Mouse (Mus musculus) heart, embryonic 10.5 days (tissue): ENCODE data around the gene Nek11. TPM values are rescaled to one million over a fixed set of nuclear protein-coding genes. Genes with fewer than 3 reads are reported as not detected.
"Not testable (repeated sequence)": the region's sequence is repeated elsewhere in the genome, so short reads cannot be mapped to it uniquely, and the experiment has no call there.

ENCODE experiments used
- DNase-seq: peaks from one replicate; pipeline ENCODE4 v3.0.0-alpha.2; 2017; ENCODE audit warnings: low spot score
- H3K27ac ChIP-seq: fragments of 300-500 bp; sonication (generic); 2 replicates; pipeline ENCODE4 v1.5.1; 2016; ENCODE audit warnings: mild to moderate bottlenecking
- H3K27me3 ChIP-seq: fragments of 300-500 bp; sonication (generic); 2 replicates; pipeline ENCODE4 v1.6.1; 2016; ENCODE audit warnings: mild to moderate bottlenecking; ENCODE audit not compliant: poor library complexity, insufficient read depth, severe bottlenecking
- H3K36me3 ChIP-seq: fragments of 300-500 bp; sonication (generic); 2 replicates; pipeline ENCODE4 v1.6.1; 2016; ENCODE audit warnings: mild to moderate bottlenecking, moderate library complexity
- H3K4me1 ChIP-seq: fragments of 300-500 bp; sonication (generic); 2 replicates; pipeline ENCODE4 v1.6.1; 2016; ENCODE audit warnings: mild to moderate bottlenecking
- H3K4me3 ChIP-seq: fragments of 300-500 bp; sonication (generic); 2 replicates; pipeline ENCODE4 v1.5.1; 2016; ENCODE audit warnings: mild to moderate bottlenecking, moderate library complexity
- H3K9me3 ChIP-seq: fragments of 300-500 bp; sonication (generic); 2 replicates; pipeline ENCODE4 v1.6.1; 2016; ENCODE audit warnings: mild to moderate bottlenecking, moderate library complexity
- WGBS: fragments of 180-500 bp; shearing (Covaris S2); methylation state at CpG from one replicate; pipeline ENCODE4 v1.1.7; 2016; 5-methylcytosine and 5-hydroxymethylcytosine counted together
- polyA plus RNA-seq: library from polyadenylated mRNA; unstranded; fragments of >200 nt; fragmentation: Nextera tagmentation; extraction: Ambion mirVana; gene quantifications from 2 replicates; pipeline ENCODE4 v1.2.1, GENCODE M21; 2016

Gene Nek11
- polyA plus RNA-seq, 1 experiment from 2014 or later = 0.14 TPM

GRCm38 (mm10) chr9:105244024-105244423 lies 151.3 kb downstream of the Nek11 start:
- Histone ChIP-seq H3K9me3 (peaks cover 5% of the 10 kb centered on the region; the same call in 1 of the 2 replicates), H3K27me3 (no peaks in the 10 kb centered on the region), H3K36me3 (no peaks in the 10 kb centered on the region), H3K4me1 (no peaks in the 10 kb centered on the region), H3K27ac (no peak overlapping the region), H3K4me3 (no peak overlapping the region)
- WGBS = 33% methylated on average over 5 of the region's 5 CpGs
- DNase-seq = no peak

- Histone ChIP-seq H3K36me3 (no peaks in the 10 kb centered on the region), H3K27me3 (no peaks in the 10 kb centered on the region), H3K9me3 (no peaks in the 10 kb centered on the region), H3K4me3 (no peak overlapping the region), H3K27ac (no peak overlapping the region), H3K4me1 (no peaks in the 10 kb centered on the region)
- 45% methylated on average over 4 of the region's 4 CpGs for WGBS
- no peak for DNase-seq
Observed at GRCm38 (mm10) chr9:105214434-105214833, 180.9 kb downstream of the Nek11 start.

DNA sequence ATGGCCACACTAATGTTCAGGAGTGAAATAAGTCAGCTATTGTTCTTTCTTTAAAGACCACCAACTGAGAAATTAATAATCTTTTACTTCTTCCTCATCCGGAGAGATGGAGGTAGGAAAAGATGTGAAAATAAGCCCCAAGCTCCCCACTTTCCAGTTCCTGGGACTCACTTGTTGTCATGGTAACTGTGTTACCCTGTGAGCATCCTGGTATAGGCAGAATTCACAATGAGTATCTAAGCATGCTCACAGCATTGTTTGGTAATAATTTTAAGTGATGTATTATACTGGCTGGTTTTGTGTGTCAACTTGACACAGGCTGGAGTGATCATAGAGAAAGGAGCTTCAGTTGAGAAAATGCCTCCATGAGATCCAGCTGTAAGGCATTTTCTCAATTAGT lies 195.0 kb downstream of the Nek11 start:
- no peaks in the 10 kb centered on the region for H3K9me3 ChIP-seq
- 69% methylated on average over 1 of the region's 1 CpGs for WGBS
- no peaks in the 10 kb centered on the region for H3K27me3 ChIP-seq
- H3K27ac ChIP-seq = no peak overlapping the region
- no peak for DNase-seq
- no peaks in the 10 kb centered on the region for H3K36me3 ChIP-seq
- H3K4me3 ChIP-seq = no peak overlapping the region
- no peaks in the 10 kb centered on the region for H3K4me1 ChIP-seq

DNA sequence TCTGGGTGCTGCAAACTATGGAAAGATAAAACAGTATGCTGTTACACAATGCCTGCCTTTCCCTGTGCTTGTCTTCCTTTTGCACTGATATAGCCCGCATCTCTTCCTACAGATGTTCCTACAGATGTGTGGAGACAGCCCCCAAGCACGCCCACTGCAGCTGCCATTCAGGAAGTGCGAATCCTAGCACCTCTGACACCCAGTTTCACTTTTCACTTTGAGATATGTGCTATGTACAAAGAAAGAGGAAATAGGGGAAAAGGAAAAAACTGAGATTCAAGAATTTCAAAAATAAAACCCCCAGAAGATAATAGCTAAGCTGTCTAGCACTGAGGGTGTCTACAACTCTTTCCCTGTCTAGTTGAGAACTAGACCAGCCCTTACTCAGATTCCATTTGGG lies 208.6 kb downstream of the Nek11 start:
- WGBS = 72% methylated on average over 3 of the region's 3 CpGs
- H3K4me3 ChIP-seq = no peak overlapping the region

DNA sequence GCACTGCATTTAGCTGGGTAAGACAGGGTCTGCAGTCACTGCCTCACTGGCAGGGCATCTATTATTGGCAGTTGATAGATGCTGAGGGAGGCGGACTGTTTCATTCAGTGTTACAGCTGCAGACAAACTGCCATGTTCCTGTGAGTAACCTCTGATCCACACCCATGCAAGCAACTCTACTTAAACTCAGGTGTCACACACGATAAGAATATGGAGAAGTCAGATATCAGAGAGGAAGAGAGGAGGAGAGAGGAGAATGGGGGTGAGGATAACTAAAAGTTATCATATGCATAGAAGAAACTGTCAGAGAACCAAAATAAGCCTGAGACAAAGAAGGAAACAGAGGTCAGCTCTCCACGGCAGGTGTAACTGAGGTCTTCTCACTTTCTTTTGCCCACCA lies 212.9 kb downstream of the Nek11 start:
- WGBS = 85% methylated on average over 3 of the region's 3 CpGs
- H3K4me3 ChIP-seq = no peak overlapping the region
- DNase-seq = no peak
- H3K27ac ChIP-seq = no peak overlapping the region
- H3K4me1 ChIP-seq = no peaks in the 10 kb centered on the region
- no peaks in the 10 kb centered on the region for H3K27me3 ChIP-seq
- no peaks in the 10 kb centered on the region for H3K36me3 ChIP-seq
- no peaks in the 10 kb centered on the region for H3K9me3 ChIP-seq

More for the DNA sequence above, 208.6 kb downstream of the Nek11 start:
- no peak overlapping the region for H3K27ac ChIP-seq
- no peaks in the 10 kb centered on the region for H3K9me3 ChIP-seq
- no peak for DNase-seq
- no peaks in the 10 kb centered on the region for H3K27me3 ChIP-seq
- H3K36me3 ChIP-seq = no peaks in the 10 kb centered on the region
- H3K4me1 ChIP-seq = no peaks in the 10 kb centered on the region

GRCm38 (mm10) chr9:105144992-105145391 lies 250.3 kb downstream of the Nek11 start, which contains the start of gene 1700080E11Rik:
Gene 1700080E11Rik (minus strand): TSS chr9:105145092.
- H3K4me3 ChIP-seq = no peak within 1 kb of the TSS
- WGBS = 84% methylated on average over 6 of the region's 6 CpGs
- no peak for DNase-seq

GRCm38 (mm10) chr9:105139204-105139603 lies 256.1 kb downstream of the Nek11 start:
- H3K4me3 ChIP-seq = no peak overlapping the region
- no peaks in the 10 kb centered on the region for H3K27me3 ChIP-seq
- no peak for DNase-seq
- no peaks in the 10 kb centered on the region for H3K36me3 ChIP-seq
- WGBS = 71% methylated on average over 6 of the region's 6 CpGs
- no peak overlapping the region for H3K27ac ChIP-seq
- H3K9me3 ChIP-seq = no peaks in the 10 kb centered on the region
- H3K4me1 ChIP-seq = no peaks in the 10 kb centered on the region

More at GRCm38 (mm10) chr9:105144992-105145391, 250.3 kb downstream of the Nek11 start, which contains the start of gene 1700080E11Rik:
- Histone ChIP-seq H3K9me3 (no peaks in the 10 kb centered on the region), H3K27me3 (no peaks in the 10 kb centered on the region), H3K36me3 (no peaks in the 10 kb centered on the region), H3K4me1 (no peaks in the 10 kb centered on the region), H3K27ac (no peak within 1 kb of the TSS)

DNA sequence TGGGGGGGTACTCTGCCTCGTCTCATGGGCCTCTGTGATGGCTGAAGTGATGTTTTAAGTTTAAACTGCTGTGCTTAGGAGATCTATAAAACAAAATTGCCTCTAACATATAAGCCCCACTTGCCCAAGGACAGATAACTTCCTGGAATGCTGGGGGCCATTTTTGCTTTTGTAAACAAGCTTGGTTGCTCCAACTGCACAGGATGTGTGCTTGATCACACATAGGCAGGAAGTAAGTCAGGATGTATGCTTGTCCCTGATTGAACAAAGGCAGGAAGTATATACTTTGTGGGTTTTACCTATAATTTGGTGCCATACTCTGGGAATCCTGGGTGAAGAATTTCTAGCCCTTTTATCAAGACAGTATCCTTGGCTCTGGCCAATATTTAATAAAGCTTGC lies 258.9 kb downstream of the Nek11 start:
- Histone ChIP-seq H3K4me3 (no peak overlapping the region), H3K36me3 (no peaks in the 10 kb centered on the region), H3K9me3 (no peaks in the 10 kb centered on the region), H3K27ac (no peak overlapping the region), H3K27me3 (no peaks in the 10 kb centered on the region), H3K4me1 (peaks cover 4% of the 10 kb centered on the region; the same call in 1 of the 2 replicates)
- WGBS = 19% methylated on average over 1 of the region's 1 CpGs
- no peak for DNase-seq

GRCm38 (mm10) chr9:105134536-105134935 lies 260.8 kb downstream of the Nek11 start:
- H3K36me3 ChIP-seq = no peaks in the 10 kb centered on the region
- H3K4me1 ChIP-seq = peaks cover 9% of the 10 kb centered on the region; the same call in 1 of the 2 replicates
- H3K27ac ChIP-seq = no peak overlapping the region
- H3K27me3 ChIP-seq = 0 out of 2 replicates have a peak, but pooled peaks cover 9% of the 10 kb centered on the region
- 85% methylated on average over 5 of the region's 5 CpGs for WGBS
- H3K4me3 ChIP-seq = no peak overlapping the region
- no peak for DNase-seq
- no peaks in the 10 kb centered on the region for H3K9me3 ChIP-seq

DNA sequence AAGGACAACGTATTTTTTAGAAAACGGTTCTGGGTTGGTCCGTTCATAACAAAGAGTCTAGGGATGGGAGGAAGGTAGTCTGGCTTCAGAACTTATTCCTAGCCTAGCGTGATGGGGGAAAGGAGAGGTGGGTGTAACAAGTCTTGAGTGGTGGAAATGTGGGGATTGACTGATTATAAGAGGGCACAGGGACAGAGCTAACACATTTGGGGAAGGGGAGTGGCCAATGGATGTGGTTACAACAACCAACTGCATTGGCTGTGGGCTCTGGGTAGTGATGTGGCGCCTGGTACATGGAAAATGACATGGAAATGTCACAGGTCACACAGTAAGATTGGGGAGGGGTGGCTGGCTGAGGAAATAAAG lies 263.3 kb downstream of the Nek11 start:
- no peak for DNase-seq
- WGBS = 25% methylated on average over 5 of the region's 5 CpGs
- peaks cover 9% of the 10 kb centered on the region; the same call in 1 of the 2 replicates for H3K4me1 ChIP-seq
- H3K27me3 ChIP-seq = 0 out of 2 replicates have a peak, but pooled peaks cover 9% of the 10 kb centered on the region
- H3K27ac ChIP-seq = peak overlapping the region; percentile 92
- no peaks in the 10 kb centered on the region for H3K36me3 ChIP-seq
- no peaks in the 10 kb centered on the region for H3K9me3 ChIP-seq
- peak overlapping the region; percentile 80 for H3K4me3 ChIP-seq

GRCm38 (mm10) chr9:105131253-105132001 lies 263.9 kb downstream of the Nek11 start, which contains the start of gene Nudt16:
Gene Nudt16 (minus strand): TSS chr9:105131824.
- Histone ChIP-seq H3K9me3 (no peaks in the 10 kb centered on the region), H3K4me3 (peak within 1 kb of the TSS; percentile 80), H3K4me1 (peaks cover 9% of the 10 kb centered on the region; the same call in 1 of the 2 replicates), H3K27ac (peak within 1 kb of the TSS; percentile 92), H3K36me3 (no peaks in the 10 kb centered on the region), H3K27me3 (0 out of 2 replicates have a peak, but pooled peaks cover 9% of the 10 kb centered on the region)
- WGBS = under 1% methylated on average over 60 of the region's 60 CpGs
- peak; percentile 95 for DNase-seq

GRCm38 (mm10) chr9:105130331-105130730 lies 265.0 kb downstream of the Nek11 start:
- H3K9me3 ChIP-seq = no peaks in the 10 kb centered on the region
- 88% methylated on average over 8 of the region's 8 CpGs for WGBS
- no peak overlapping the region for H3K27ac ChIP-seq
- no peak overlapping the region for H3K4me3 ChIP-seq
- DNase-seq = no peak
- 0 out of 2 replicates have a peak, but pooled peaks cover 9% of the 10 kb centered on the region for H3K27me3 ChIP-seq
- H3K36me3 ChIP-seq = no peaks in the 10 kb centered on the region
- H3K4me1 ChIP-seq = peaks cover 9% of the 10 kb centered on the region; the same call in 1 of the 2 replicates

- H3K4me1 ChIP-seq, H3K36me3 ChIP-seq, H3K27ac ChIP-seq, DNase-seq, H3K4me3 ChIP-seq, H3K9me3 ChIP-seq, H3K27me3 ChIP-seq: not testable (repeated sequence)
- 60% methylated on average over 3 of the region's 3 CpGs for WGBS
Observed at GRCm38 (mm10) chr9:105125206-105125605, 270.1 kb downstream of the Nek11 start.
